Mouse (Mus musculus): ENCODE measurements at regions not wholly inside any gene's neighbourhood (a gene's known extent, or its start where the extent isn't known, plus 50 kb on each side); places are given as distances from the start of the nearest gene placed in this dataset.

- H3K9ac ChIP-seq (ENCODE audit: low read length): no peak overlapping the region
- peaks cover 0 to 6% of the 10 kb centered on the region in 2 experiments; a peak in 2 of 4 replicates for H3K4me1 ChIP-seq (ENCODE audit: control insufficient read depth in 2 of 2, insufficient read depth in 2 of 2, low read length in 2 of 2)
- WGBS: 65% methylated on average over 6 of the region's 6 CpGs
- H3K27me3 ChIP-seq (ENCODE audit: control insufficient read depth, insufficient read depth, low read length): no peaks in the 10 kb centered on the region
- no peak overlapping the region for H3K27ac ChIP-seq (replicated peaks in 1 of 2; ENCODE audit: control insufficient read depth in 1 of 2, insufficient read depth in 1 of 2, low read depth in 2 of 2, low read length in 2 of 2)
- H3K4me2 ChIP-seq (ENCODE audit: low read length): no peak overlapping the region
- H3K4me3 ChIP-seq (ENCODE audit: control insufficient read depth in 1 of 2, insufficient read depth in 1 of 2, low read depth in 1 of 2, low read length in 2 of 2): no peak overlapping the region
- ATAC-seq (ENCODE audit: insufficient number of reproducible peaks, insufficient read depth, low FRiP score, low read depth): no peak
- no peaks in the 10 kb centered on the region for H3K36me3 ChIP-seq (ENCODE audit: control insufficient read depth, insufficient read depth, low read length)
- no peaks in the 10 kb centered on the region for H3K9me3 ChIP-seq (ENCODE audit: control insufficient read depth, low read length)
These were observed 220.9 kb downstream of the Arpp21 start for GRCm38 (mm10) chr9:112014796-112015195.

- peak overlapping the region; percentile 79 to 86 for H3K27ac ChIP-seq (replicated peaks in 1 of 2; ENCODE audit: control insufficient read depth in 1 of 2, insufficient read depth in 1 of 2, low read depth in 2 of 2, low read length in 2 of 2)
- H3K27me3 ChIP-seq (ENCODE audit: control insufficient read depth, insufficient read depth, low read length): no peaks in the 10 kb centered on the region
These were observed 241.3 kb downstream of the Arpp21 start for GRCm38 (mm10) chr9:111994401-111994800.

GRCm38 (mm10) chr9:111993844-111994243 lies 241.9 kb downstream of the Arpp21 start:
- Histone ChIP-seq H3K27ac (replicated peaks in 1 of 2; ENCODE audit: control insufficient read depth in 1 of 2, insufficient read depth in 1 of 2, low read depth in 2 of 2, low read length in 2 of 2) (peak overlapping the region; percentile 79 to 86), H3K9me3 (ENCODE audit: control insufficient read depth, low read length) (no peaks in the 10 kb centered on the region), H3K4me3 (ENCODE audit: control insufficient read depth in 1 of 2, insufficient read depth in 1 of 2, low read depth in 1 of 2, low read length in 2 of 2) (no peak overlapping the region), H3K36me3 (ENCODE audit: control insufficient read depth, insufficient read depth, low read length) (no peaks in the 10 kb centered on the region), H3K4me1 (ENCODE audit: control insufficient read depth in 2 of 2, insufficient read depth in 2 of 2, low read length in 2 of 2) (peaks cover 6 to 14% of the 10 kb centered on the region in 2 experiments), H3K4me2 (ENCODE audit: low read length) (peak overlapping the region; percentile 39), H3K9ac (ENCODE audit: low read length) (peak overlapping the region; percentile 36; the same call in 1 of the 2 replicates), H3K27me3 (ENCODE audit: control insufficient read depth, insufficient read depth, low read length) (no peaks in the 10 kb centered on the region)
- peak; percentile 73; the same call in 1 of the 2 replicates for ATAC-seq (ENCODE audit: insufficient number of reproducible peaks, insufficient read depth, low FRiP score, low read depth)
- WGBS: 13% methylated on average over 4 of the region's 4 CpGs

More at GRCm38 (mm10) chr9:111994401-111994800, 241.3 kb downstream of the Arpp21 start:
- H3K4me2 ChIP-seq (ENCODE audit: low read length): no peak overlapping the region
- H3K36me3 ChIP-seq (ENCODE audit: control insufficient read depth, insufficient read depth, low read length): no peaks in the 10 kb centered on the region
- H3K4me1 ChIP-seq (ENCODE audit: control insufficient read depth in 2 of 2, insufficient read depth in 2 of 2, low read length in 2 of 2): peaks cover 6 to 14% of the 10 kb centered on the region in 2 experiments
- no peak overlapping the region for H3K4me3 ChIP-seq (ENCODE audit: control insufficient read depth in 1 of 2, insufficient read depth in 1 of 2, low read depth in 1 of 2, low read length in 2 of 2)
- WGBS: 49% methylated on average over 4 of the region's 4 CpGs
- H3K9ac ChIP-seq (ENCODE audit: low read length): peak overlapping the region; percentile 36; the same call in 1 of the 2 replicates
- ATAC-seq (ENCODE audit: insufficient number of reproducible peaks, insufficient read depth, low FRiP score, low read depth): no peak
- no peaks in the 10 kb centered on the region for H3K9me3 ChIP-seq (ENCODE audit: control insufficient read depth, low read length)

DNA sequence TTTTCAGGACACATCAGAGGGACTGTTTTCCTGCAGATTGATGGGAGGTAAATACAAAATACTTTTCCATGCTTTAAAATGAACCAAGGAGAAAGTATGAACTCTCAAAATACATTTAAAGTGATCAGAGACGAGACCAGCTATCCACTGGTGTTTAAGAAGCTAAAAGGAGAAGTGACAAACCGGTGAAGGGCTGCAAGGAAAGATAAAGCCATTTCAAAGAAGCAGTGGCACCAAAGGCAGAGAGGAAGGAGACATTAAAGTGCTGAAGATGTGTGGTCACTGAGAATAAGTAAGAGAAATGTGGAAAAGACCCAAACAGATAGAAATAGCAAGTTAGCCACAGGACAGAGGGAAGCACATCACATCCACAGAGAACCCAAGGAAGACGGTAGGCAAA lies 245.7 kb downstream of the Arpp21 start:
- no peaks in the 10 kb centered on the region for H3K36me3 ChIP-seq (ENCODE audit: control insufficient read depth, insufficient read depth, low read length)
- no peaks in the 10 kb centered on the region for H3K9me3 ChIP-seq (ENCODE audit: control insufficient read depth, low read length)
- no peak for ATAC-seq (ENCODE audit: insufficient number of reproducible peaks, insufficient read depth, low FRiP score, low read depth)
- no peaks in the 10 kb centered on the region for H3K27me3 ChIP-seq (ENCODE audit: control insufficient read depth, insufficient read depth, low read length)
- peaks cover 6 to 14% of the 10 kb centered on the region in 2 experiments for H3K4me1 ChIP-seq (ENCODE audit: control insufficient read depth in 2 of 2, insufficient read depth in 2 of 2, low read length in 2 of 2)
- H3K9ac ChIP-seq (ENCODE audit: low read length): no peak overlapping the region
- H3K27ac ChIP-seq (replicated peaks in 1 of 2; ENCODE audit: control insufficient read depth in 1 of 2, insufficient read depth in 1 of 2, low read depth in 2 of 2, low read length in 2 of 2): no peak overlapping the region
- H3K4me3 ChIP-seq (ENCODE audit: control insufficient read depth in 1 of 2, insufficient read depth in 1 of 2, low read depth in 1 of 2, low read length in 2 of 2): no peak overlapping the region
- WGBS: 66% methylated on average over 3 of the region's 3 CpGs
- no peak overlapping the region for H3K4me2 ChIP-seq (ENCODE audit: low read length)

DNA sequence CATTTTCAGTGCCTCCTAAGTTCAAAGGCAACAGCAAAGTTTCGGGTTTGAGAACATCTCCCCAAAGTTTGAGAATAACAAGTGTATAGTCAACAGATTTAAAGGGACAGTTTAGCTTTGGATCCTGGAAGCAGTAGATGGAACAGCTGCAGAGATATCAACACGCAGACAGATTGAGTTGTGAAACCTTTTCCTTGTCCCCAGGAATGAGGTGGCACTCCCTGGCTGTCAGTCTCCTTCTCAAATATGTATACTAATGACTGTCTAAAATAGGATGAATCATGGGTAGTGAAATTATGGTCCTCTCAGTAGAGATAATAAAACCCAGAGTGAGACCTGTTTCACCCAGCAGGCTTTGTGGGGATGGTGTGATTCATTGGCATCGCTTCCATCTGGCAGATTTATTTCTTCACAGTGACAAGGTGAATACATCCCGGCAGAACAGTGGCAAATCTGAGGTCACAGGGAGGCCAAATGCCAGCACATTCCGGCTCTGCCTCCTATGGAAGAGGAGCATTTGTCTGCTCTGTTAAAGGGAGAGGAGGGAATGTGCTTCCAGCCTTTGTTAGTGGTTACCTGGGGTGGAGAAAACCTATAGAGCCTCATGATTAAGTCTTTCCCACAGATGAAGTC lies 272.2 kb downstream of the Arpp21 start:
- H3K27me3 ChIP-seq (ENCODE audit: control insufficient read depth, insufficient read depth, low read length): no peaks in the 10 kb centered on the region
- no peak overlapping the region for H3K4me2 ChIP-seq (ENCODE audit: low read length)
- peak overlapping the region; percentile 16 to 35; a peak in 1 of 4 replicates for H3K27ac ChIP-seq (replicated peaks in 1 of 2; ENCODE audit: control insufficient read depth in 1 of 2, insufficient read depth in 1 of 2, low read depth in 2 of 2, low read length in 2 of 2)
- no peak overlapping the region for H3K4me3 ChIP-seq (ENCODE audit: control insufficient read depth in 1 of 2, insufficient read depth in 1 of 2, low read depth in 1 of 2, low read length in 2 of 2)
- no peaks in the 10 kb centered on the region for H3K36me3 ChIP-seq (ENCODE audit: control insufficient read depth, insufficient read depth, low read length)
- no peak overlapping the region for H3K9ac ChIP-seq (ENCODE audit: low read length)
- H3K4me1 ChIP-seq (ENCODE audit: control insufficient read depth in 2 of 2, insufficient read depth in 2 of 2, low read length in 2 of 2): peaks cover 0 to 9% of the 10 kb centered on the region in 2 experiments; a peak in 1 of 4 replicates
- H3K9me3 ChIP-seq (ENCODE audit: control insufficient read depth, low read length): no peaks in the 10 kb centered on the region
- 33% methylated on average over 5 of the region's 5 CpGs for WGBS
- no peak for ATAC-seq (ENCODE audit: insufficient number of reproducible peaks, insufficient read depth, low FRiP score, low read depth)

GRCm38 (mm10) chr9:111957799-111958198 lies 267.7 kb upstream of the Stac start:
- no peak overlapping the region for H3K4me3 ChIP-seq (ENCODE audit: control insufficient read depth in 1 of 2, insufficient read depth in 1 of 2, low read depth in 1 of 2, low read length in 2 of 2)
- no peak overlapping the region for H3K4me2 ChIP-seq (ENCODE audit: low read length)
- ATAC-seq (ENCODE audit: insufficient number of reproducible peaks, insufficient read depth, low FRiP score, low read depth): no peak
- 60% methylated on average over 2 of the region's 2 CpGs for WGBS
- no peak overlapping the region for H3K9ac ChIP-seq (ENCODE audit: low read length)
- no peaks in the 10 kb centered on the region for H3K27me3 ChIP-seq (ENCODE audit: control insufficient read depth, insufficient read depth, low read length)
- no peaks in the 10 kb centered on the region for H3K36me3 ChIP-seq (ENCODE audit: control insufficient read depth, insufficient read depth, low read length)
- no peak overlapping the region for H3K27ac ChIP-seq (replicated peaks in 1 of 2; ENCODE audit: control insufficient read depth in 1 of 2, insufficient read depth in 1 of 2, low read depth in 2 of 2, low read length in 2 of 2)
- no peaks in the 10 kb centered on the region for H3K9me3 ChIP-seq (ENCODE audit: control insufficient read depth, low read length)
- peaks cover 0 to 2% of the 10 kb centered on the region in 2 experiments; a peak in 1 of 4 replicates for H3K4me1 ChIP-seq (ENCODE audit: control insufficient read depth in 2 of 2, insufficient read depth in 2 of 2, low read length in 2 of 2)

DNA sequence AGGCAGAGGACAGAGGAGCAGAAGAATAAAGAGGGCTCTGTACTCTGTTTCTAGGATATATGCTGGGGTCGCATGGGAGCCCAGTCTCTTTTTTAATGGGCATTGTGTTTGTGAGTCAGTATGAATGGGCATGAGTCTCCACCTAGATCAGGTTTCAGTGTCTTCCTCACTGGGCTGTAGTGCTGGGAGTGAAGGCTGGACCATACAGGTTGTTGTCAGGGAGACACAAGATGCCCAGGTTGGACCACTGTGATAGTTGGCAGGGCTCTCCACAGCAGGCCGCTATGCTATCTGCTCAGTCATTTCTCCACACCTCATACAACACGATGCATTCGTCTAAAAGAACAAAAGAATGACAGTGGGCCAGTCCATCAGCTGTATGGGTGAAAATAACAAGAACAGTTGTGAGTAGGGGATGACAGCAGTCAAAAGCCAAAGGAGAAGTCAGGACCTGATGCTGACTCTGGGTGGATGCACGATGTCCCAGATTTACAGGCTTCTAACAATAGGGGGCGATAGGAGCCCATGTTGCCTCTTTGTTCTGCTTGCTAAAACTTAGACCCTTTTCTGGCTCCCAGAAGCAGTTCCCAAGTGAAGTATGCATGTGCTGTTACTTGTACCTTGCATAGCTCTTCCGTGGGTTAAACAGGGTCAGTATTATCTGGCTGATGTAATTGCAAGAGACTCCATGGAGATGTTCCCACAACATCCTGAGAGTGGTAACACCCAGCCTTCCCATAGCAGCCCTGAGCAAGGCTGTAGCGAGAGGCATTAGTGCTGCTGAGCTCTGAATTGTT lies 249.3 kb upstream of the Stac start:
- Histone ChIP-seq H3K27me3 (ENCODE audit: control insufficient read depth, insufficient read depth, low read length) (no peaks in the 10 kb centered on the region), H3K4me2 (ENCODE audit: low read length) (no peak overlapping the region), H3K9ac (ENCODE audit: low read length) (no peak overlapping the region), H3K27ac (replicated peaks in 1 of 2; ENCODE audit: control insufficient read depth in 1 of 2, insufficient read depth in 1 of 2, low read depth in 2 of 2, low read length in 2 of 2) (no peak overlapping the region), H3K4me3 (ENCODE audit: control insufficient read depth in 1 of 2, insufficient read depth in 1 of 2, low read depth in 1 of 2, low read length in 2 of 2) (no peak overlapping the region), H3K36me3 (ENCODE audit: control insufficient read depth, insufficient read depth, low read length) (no peaks in the 10 kb centered on the region), H3K4me1 (ENCODE audit: control insufficient read depth in 2 of 2, insufficient read depth in 2 of 2, low read length in 2 of 2) (no peaks in the 10 kb centered on the region; a peak in 1 of 4 replicates), H3K9me3 (ENCODE audit: control insufficient read depth, low read length) (no peaks in the 10 kb centered on the region)
- 39% methylated on average over 8 of the region's 8 CpGs for WGBS
- no peak for ATAC-seq (ENCODE audit: insufficient number of reproducible peaks, insufficient read depth, low FRiP score, low read depth)

Data from heart, embryonic 14.5 days (tissue).